Mouse (Mus musculus) T-helper 17 cell (primary cell): ENCODE measurements around the gene Gnptab.

Experiments
- in situ Hi-C, 2 experiments: fragments of 300-600 bp; cut with MboI, MseI; formaldehyde crosslinking; loops; 1 replicate in 1 of 2; 2 replicates in 1 of 2; pipeline ENCODE4 v1.15.1; 2025; ENCODE audit warnings: high pct_unique_total_duplicates in 2 of 2

Gene Gnptab

DNA sequence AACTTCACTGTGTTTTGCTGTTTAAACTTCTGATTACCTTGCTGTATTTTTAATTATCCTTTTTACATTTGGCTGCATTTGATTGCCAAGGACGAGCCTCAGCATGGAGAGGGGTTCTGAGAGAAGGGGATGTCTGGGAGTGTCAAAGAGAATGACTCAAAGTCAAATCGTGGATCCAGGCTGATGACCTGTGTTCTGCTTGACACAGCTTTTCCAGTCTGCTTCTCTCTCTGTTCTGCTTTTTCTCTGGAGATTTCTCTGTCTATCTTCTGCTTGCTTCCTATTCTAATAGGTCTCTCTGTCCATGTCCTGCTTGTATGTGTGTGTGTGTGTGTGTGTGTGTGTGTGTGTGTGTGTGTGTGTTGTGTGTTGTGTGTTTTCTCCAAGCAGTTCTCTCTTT, 30.8 kb downstream of the Gnptab start:
- in situ Hi-C loops, result no loop called here

DNA sequence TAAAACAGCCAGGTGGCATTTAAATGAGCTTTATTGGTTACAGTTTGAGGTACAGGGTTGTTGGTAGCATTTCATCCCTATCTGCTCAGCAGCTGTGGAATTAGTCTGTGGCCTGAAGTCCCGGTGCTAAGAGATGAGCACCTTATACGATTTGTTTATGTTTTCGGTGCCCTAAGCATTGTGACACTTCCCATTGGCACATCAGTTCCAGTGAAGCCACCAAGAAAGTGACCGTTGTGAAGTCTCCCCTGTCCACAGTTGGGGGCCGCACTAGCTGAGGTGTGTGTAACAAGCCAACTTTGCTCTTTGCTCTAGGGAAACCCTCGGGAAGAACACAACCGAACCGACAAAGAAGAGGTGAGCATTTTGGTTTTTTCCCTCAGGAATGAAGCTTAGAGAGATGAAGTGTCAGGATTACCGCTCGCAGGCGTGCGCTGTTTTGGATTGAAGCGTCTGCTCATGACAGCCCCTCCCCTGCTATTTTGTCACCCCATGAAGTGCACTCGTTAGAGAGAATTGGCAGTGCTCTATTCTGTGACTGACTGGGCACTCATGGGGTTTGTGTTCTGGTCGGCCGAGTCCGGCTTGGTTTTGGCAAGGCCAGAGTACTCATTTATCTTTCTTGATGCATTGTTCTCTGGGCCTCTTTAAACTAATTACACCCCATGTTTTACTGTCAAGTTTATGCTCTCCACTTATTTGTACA, 33.5 kb downstream of the Gnptab start:
- in situ Hi-C loops, result no loop called here

DNA sequence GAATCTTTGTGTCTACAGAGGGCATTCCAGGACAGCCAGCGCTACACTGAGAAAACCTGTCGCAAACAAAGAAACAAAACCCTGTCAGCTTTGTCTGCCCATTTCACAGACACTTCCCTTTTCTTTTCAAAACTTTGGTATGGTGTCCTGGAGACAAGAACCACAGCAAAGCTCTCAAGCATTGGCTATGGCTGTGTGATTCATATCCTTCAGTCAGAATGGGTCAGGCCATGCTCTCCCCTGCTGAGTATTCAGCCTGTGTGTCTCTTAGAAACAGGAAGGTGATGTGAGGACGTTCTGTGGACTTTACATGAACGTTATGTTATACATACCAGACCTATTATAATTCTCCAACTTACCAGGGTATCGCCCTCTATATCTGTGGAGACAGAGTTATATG, 38.8 kb downstream of the Gnptab start:
- in situ Hi-C loops, result no loop called here

DNA sequence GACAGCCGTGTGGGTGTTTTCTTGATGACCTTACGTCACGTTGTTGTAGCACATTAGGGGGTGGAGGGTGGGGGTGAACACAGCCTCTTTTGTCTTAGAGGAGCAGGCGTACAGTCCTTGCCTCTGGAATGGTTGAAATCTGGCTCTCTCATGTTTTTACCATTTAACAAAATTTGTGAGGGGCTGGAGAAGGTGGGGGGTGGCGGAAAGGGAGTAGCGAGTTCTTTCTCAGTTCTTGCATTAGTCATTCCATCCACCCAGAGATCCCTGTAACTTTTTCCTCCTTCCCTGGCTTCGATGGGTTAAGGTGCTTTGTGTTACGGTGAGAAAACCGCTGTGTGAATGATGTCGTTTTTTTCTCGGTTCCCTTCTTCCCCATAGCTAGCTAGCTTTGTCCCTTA, 41.2 kb downstream of the Gnptab start:
- in situ Hi-C loops, result loop anchor here (5.0 to 10.0 kb wide), 3 partner anchors 43 to 312 kb away; partner anchors contain the start of genes Arl1 (in 1 of the 2), Chpt1 (in 1 of the 2), Dram1 (in 1 of the 2) and Gnptab (in 1 of the 2)

DNA sequence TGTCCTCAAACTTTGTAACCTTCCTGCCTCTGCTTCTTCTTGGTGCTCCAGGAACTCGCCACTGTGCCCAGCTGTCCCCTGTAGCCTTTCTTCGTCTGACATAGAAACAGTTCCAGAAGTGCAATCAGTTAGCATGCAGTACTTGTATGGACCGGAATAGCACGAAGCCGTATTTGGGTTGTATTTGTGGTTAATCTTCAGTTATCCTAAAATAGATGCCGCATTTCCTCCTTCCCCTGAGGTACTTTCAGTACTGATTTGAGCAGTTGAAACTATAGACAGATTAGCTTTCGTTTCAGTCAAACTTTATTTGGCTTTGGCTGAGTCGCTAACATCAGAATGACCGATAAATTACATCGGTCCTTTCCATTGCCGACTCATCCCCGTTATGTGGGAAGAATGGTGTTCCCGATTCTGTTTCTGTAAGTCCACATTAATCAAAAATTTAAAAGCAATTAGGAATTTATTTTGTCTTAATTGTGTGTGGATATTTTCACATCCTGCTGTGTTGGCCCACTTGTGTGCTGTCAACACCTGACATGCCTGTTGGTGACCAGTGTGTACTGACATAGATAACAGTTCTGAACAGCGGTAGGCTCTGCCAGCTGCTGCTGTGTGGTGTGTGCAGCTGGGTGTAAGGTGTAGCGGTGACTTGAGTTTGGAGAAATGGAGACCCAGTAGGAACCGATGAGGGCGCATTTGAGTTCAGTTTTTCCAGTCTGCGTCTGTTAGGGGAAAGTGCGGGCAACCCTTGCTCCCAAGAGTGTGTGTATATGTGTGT, 41.9 kb downstream of the Gnptab start:
- in situ Hi-C loops, result loop anchor here (5.0 to 10.0 kb wide), 3 partner anchors 44 to 311 kb away; partner anchors contain the start of genes Arl1 (in 1 of the 2), Chpt1 (in 1 of the 2), Dram1 (in 1 of the 2) and Gnptab (in 1 of the 2)

DNA sequence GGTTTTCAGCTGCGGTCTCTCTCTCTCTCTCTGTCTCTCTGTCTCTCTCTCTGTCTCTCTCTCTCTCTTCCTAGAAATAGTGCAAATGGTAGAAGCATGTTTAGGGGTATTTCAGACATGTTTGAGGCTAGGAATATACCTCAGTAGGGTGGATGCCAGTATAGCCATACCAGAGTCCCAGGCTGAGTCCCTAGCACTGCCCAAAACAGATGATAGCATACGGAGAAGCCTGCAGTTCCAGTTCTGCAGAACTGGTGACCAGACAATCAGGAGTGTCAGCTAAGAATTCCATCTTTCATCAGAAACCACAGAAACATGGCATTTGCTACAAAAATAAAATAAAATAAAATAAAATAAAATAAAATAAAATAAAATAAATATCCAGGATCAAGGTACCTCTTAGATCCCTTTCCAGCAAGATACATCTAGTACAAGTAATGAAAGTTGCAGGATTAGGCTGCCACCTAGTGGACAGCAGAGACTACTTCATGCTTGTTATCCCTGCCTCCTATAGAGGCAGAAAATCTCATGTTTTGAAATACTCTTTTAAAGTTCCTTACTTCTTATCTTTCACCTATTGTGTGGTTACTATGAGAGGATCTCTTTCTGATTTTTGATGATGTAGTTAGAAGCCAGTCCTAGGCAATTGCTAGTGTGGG, 47.4 kb downstream of the Gnptab start:
- in situ Hi-C loops, result loop anchor here in 1 of 2 experiments (5.0 to 10.0 kb wide), 2 partner anchors 49 to 79 kb away; partner anchors contain the start of genes Chpt1, Dram1 and Gnptab

DNA sequence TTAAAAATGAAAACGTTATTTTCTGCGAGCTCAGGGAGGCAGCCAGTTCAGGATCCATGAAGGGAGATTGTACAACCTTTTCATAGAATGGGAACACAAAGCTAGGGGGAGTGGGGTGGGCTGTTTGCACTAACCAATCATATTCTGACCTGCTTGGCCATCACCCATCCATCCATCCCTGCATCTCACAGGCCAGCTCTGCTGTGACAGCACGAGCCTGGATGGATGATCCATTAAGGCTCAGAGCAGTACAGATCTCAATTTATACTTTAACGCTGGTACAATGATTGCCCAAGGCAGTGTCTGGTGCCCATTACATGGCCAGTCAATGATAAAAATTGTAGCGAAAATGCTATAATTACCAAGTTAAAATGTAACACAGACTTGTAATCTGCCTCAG, 48.0 kb downstream of the Gnptab start:
- in situ Hi-C loops, result loop anchor here in 1 of 2 experiments (5.0 to 10.0 kb wide), 2 partner anchors 50 to 78 kb away; partner anchors contain the start of genes Chpt1, Dram1 and Gnptab

DNA sequence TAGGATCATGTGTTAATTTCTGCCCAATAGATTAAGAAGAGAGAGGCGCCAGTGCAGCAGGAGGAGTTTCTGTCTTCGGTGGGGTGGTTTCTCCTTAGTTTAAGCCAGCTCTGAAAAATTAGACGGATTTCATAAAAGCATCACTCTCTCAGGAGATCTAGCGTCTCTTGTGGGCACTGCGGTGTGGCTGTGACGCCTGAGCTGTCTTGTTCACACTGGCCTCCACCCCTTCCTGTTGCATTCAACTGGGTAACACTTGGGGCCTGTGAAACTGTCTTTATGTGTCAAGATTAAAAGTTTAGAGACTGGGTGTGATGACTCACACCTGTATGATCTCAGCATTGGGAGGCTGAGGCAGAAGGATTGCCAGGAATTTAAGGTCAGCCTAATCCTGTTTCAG, 49.1 kb downstream of the Gnptab start:
- in situ Hi-C loops, result loop anchor here in 1 of 2 experiments (5.0 to 10.0 kb wide), 2 partner anchors 51 to 77 kb away; partner anchors contain the start of genes Chpt1, Dram1 and Gnptab

DNA sequence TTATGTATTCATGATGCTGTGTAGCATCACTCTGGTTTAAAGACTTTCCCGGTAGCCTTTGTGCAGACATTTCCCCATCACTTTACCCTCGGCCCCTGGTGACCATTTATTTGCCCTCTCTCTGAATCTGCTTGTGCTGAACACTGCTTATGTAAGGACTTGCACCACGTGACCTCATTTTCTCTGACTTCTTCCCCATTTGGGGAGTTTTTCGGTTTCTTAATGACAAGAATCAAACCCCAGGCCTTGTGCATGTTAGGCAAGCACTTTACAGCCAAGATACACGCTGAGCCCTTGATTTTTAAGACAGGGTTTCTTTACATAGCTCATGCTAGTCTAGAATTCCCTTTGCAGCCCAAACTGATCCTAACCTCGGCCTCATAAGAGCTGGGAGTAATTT, 62.3 kb downstream of the Gnptab start:
- in situ Hi-C loops, result no loop called here

DNA sequence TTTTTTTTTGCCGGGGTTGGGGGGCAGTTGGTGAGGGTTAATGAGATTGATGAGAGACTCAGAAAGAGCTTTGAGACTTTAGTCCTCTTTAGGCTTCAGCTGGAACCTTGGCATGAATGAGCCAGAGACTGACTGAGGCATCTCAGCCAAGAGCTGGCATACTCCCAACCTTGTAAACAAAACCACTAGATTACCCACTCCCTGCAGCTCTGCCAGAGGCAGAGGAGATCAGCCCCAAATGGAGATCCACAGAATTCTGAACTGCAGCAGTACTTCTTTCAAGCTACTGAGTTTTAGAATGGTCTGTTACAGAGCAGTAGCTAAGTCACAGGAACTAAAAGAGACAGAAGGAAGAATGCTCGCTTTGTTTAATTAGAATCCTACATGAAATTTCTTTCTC, 72.3 kb downstream of the Gnptab start:
- in situ Hi-C loops, result no loop called here

DNA sequence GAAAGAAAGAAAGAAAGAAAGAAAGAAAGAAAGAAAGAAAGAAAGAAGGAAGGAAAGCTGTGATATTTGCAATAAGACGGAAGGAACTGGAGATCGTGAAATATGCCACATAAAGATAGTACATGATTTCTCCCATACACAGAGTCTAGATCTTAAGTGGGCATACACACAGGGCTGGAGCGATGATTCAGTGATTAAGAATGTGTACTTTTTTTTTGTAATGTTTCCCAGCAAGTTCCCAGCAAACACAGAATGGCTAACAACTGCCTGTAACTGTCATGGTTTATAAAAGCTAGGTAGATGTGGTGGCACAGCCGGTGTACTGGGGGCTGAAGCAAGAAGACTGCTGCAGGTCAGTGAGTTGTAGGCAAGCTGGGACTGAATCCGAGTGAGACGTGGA, 73.1 kb downstream of the Gnptab start:
- in situ Hi-C loops, result no loop called here

DNA sequence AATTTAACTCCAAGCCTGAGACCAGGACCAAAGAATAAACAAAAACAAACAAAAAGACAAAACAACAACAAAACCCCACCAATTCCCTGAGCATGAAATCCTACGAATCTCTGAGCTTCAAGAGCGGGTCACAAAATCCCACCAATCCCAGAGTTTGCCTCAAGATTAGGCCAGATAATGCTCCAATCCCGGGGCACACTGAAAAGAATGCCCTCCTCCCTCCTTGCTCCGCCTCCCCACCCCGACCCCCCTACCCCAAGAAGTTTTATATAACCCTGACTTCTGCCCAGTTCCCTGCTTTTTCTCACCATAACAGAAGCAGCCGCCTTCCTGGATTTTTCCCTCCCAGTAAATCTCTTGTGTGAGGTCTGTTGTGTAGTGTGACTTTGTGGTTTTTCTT, 78.9 kb downstream of the Gnptab start:
- in situ Hi-C loops, result no loop called here

DNA sequence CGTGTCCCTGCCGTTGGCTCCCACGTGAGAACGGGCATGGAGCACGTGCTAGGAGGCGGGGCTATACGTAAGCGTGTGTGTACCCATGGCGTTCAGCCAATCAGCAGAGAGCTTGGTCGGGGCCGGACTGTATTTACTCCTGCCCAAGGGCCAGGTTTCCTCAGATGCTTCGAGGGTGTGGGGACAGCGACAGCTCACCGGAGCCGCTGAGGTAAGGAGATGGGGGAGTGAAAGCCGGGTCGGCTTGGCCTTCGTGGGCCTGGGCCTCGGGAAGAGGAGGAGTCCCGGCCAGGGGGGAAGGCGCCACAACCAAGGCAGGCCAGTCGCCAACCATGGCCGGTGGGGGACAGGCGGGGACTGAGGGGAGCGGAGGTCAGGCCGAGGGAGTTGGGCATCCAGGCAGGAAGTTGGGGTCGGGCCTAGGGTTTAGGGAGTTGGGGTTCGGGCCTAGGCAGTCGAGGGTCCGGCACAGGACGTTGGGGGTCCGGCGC, 80.6 kb downstream of the Gnptab start, which contains the start of gene Sycp3:
TSS of gene Sycp3 (plus strand) at position 68 of the 491 bp plus-strand sequence.
- in situ Hi-C loops, result no loop called here

DNA sequence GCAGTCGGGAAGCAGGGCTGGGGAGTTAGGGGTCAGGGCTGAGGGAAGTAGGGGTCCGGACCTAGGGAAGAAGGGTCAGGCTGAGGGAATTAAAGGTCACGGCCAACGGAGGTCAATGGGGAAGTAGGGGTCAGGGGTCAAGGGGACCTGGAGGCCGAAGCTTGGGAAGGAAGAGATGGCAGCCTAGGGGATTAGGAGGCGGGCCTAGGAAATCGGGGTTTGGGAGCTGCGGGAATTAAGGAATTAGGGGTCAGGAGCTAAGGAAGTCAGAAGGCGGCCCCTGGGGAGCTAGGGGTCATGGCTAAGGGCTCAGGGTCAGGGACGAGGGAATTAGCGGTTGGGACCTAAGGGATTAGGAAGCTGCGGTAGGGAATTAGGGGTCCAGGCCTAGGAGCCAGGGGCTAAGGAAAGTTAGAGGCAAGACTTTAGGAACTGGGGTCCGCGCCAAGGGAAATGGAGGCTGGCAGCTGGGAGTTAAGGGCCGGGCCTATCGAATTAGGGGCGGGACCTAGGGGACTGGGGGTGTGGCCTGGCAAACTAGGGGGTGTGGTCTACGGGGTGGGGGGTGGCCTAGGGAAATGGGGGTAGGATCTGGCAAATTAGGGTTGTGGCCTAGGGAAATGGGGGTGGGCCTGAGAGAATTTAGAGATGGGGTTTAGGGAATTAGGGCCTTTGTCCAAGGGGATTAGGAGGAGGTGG, 81.3 kb downstream of the Gnptab start:
- in situ Hi-C loops, result no loop called here

DNA sequence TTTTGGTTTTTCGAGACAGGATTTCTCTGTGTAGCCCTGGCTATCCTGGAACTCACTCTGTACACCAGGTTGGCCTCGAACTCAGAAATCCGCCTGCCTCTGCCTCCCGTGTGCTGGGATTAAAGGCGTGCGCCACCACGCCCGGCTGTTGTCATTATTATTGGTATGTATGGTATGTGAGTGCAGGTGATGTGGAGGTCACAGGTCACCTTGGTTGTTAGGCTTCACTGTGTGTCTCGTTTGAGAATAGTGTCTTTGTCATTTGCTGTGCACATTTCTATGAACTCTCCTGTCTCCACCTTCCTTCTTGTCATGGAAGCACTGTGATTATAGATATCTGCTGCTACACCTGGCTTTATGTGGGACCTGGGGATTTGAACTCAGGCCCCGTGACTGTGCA, 103.9 kb downstream of the Gnptab start:
- in situ Hi-C loops, result loop anchor here in 1 of 2 experiments (25.0 kb wide), 1 partner anchor 646 kb away; no protein-coding TSS in a partner anchor

DNA sequence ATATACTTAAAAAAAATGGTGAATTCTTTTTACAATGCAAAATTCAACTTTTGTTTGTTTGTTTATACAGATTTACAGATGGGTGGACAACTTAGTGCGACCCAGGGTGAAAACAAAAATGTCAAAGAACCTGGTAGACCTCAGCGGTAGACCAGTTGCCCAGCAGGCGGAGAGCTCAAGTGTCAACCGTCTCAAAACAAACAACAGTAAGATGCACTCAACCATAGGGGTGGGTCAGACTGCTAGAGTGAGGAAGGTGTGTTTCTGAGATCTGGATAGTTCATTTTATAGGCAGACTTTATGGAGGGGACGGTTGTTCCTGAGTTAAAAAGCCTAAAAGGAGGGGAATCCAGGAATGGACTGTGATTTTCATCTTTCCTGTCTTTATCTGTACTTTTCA, 109.7 kb downstream of the Gnptab start:
- in situ Hi-C loops, result loop anchor here in 1 of 2 experiments (25.0 kb wide), 1 partner anchor 651 kb away; no protein-coding TSS in a partner anchor

DNA sequence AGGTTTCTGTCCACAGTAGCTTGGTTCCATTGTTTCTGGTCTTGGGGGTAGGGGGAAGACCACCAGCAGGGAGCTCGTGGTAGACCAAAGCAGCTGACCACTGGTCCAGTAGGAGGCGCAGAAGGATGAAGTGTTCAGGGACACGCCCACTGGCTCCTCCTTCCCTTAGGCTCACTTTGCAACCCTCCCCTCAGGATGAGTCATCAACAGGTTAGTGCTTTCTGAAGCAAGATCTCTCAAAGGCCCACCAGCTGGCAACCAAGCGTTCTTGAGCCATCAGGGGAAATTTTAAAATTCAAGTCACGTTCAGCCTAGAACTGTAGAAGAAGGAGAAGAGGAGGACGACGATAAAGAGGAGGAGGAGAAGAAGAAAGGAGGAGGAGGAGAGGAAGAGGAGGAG, 112.7 kb downstream of the Gnptab start:
- in situ Hi-C loops, result loop anchor here in 1 of 2 experiments (10.0 to 25.0 kb wide), 2 partner anchors 117 to 654 kb away; partner anchors contain the start of genes Dram1 and Gnptab

DNA sequence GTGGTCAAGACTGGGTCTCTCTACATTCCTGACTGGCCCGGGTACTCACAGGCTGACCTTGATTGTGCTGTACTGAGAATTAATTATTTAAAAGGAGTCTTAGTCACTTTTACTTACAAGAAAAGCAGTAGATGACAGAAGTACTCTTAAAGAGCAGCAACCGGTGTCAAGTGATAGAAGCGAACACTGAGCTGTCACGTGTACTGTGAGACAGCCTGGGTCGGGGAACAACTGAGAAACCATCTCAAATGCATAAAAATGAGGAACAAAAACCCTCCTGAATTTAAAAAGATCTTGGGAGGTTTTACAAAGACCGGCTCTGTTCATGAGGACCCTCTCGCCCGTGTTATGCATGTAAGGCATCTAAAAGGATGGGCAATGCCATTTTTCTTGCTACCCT, 113.7 kb downstream of the Gnptab start:
- in situ Hi-C loops, result loop anchor here in 1 of 2 experiments (10.0 to 25.0 kb wide), 2 partner anchors 118 to 655 kb away; partner anchors contain the start of genes Dram1 and Gnptab

DNA sequence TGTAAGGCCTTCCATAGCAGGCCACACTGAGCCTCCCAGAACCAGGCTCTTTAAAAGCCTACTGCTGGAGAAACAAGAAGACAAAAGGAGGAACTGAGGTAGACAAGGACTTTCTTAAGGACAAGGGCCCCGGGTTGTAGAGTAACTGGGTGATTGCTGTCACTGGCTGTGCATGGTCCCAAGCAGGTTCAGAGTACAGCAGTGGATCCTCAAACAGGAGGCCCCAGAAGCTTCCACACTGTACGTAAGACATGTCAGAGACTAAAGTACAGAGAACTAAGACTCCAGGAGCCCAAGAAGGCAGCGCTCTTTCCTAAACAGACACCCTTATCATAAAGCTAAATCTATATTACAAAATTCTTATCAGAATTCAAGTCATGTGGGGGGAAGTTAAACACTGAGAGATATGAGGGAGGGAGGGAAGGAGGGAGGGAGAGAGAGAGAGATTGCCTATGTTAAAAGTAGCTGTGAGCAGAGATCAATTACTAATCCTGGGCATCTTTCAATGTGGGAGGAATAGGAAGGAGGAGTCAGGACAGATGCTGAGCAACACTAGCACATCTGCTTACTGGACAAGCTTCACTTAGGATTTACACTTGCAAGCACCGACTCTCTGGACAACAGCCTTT, 116.1 kb downstream of the Gnptab start:
- in situ Hi-C loops, result loop anchor here in 1 of 2 experiments (10.0 to 25.0 kb wide), 2 partner anchors 120 to 658 kb away; partner anchors contain the start of genes Dram1 and Gnptab
